Mouse (Mus musculus): ENCODE results near the gene Tmc5. TPM values are rescaled to one million over a fixed set of nuclear protein-coding genes. Genes with fewer than 3 reads are reported as not detected.
A peak's percentile ranks its signal among the peaks of the same experiment; 100 is the strongest.

The Tmc5 gene
- polyA plus RNA-seq, 1 experiment from 2014 or later = 5.3 TPM

DNA sequence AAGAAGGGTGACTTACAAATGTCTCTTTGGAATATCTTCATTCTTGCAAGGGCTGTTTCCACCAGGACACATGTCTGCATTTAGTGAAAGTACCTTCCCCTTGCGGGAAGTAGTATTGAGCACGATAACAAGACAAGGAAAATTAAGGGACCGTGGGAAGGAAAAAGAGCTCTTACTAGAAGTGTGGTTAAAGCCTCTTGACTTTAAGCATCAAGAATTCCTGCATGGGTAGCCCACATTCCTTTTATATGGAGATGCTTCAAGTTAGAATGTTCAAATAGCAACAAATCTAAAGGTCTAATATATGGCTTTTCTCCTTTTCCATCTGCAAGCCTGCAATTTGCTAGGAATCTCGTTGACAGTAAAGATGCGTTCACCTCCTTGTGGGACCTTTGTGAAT is 109.4 kb downstream of the Tmc5 start:
- Histone ChIP-seq H3K27me3 (replicated peaks; ENCODE audit: control insufficient read depth, insufficient read depth, low read length) (no peaks in the 10 kb centered on the region), H3K9ac (ENCODE audit: low read length) (no peak overlapping the region), H3K36me3 (ENCODE audit: control insufficient read depth, insufficient read depth, low read length) (no peaks in the 10 kb centered on the region), H3K9me3 (ENCODE audit: control insufficient read depth, low read length) (no peaks in the 10 kb centered on the region), H3K4me1 (replicated peaks; ENCODE audit: control insufficient read depth, insufficient read depth, low read length) (peaks cover 13% of the 10 kb centered on the region), H3K4me3 (ENCODE audit: low read depth, low read length) (no peak overlapping the region), H3K27ac (ENCODE audit: low read depth) (no peak overlapping the region), H3K4me2 (ENCODE audit: low read length) (no peak overlapping the region)
- ATAC-seq (replicated peaks; ENCODE audit: low FRiP score, low TSS enrichment, low read depth) (no peak), DNase-seq (ENCODE audit: low spot score) (no peak)
- 87% methylated on average over 5 of the region's 5 CpGs for WGBS

DNA sequence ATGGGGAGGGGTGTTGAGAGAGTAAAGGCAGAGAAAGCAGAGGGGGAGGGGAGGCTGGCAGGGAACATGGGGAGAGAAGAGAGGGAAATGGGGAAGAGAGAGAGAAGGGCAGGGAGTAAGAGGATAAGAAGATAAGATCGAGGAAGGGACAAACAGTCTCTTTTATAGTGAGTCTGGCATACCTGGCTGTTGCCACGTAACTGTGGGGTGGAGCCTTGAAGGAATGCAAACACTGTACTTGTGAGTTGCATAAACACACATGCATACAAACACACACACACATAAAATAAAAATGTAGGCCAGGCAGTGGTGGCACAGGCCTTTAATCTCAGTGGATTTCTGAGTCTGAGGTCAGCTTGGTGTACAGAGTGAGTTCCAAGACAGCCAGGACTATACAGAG is 110.1 kb downstream of the Tmc5 start:
- H3K36me3 ChIP-seq (ENCODE audit: control insufficient read depth, insufficient read depth, low read length) = no peaks in the 10 kb centered on the region
- H3K4me1 ChIP-seq (replicated peaks; ENCODE audit: control insufficient read depth, insufficient read depth, low read length) = peaks cover 13% of the 10 kb centered on the region
- no peak overlapping the region for H3K27ac ChIP-seq (ENCODE audit: low read depth)
- H3K9ac ChIP-seq (ENCODE audit: low read length) = no peak overlapping the region
- H3K4me3 ChIP-seq (ENCODE audit: low read depth, low read length) = no peak overlapping the region
- 59% methylated on average over 2 of the region's 2 CpGs for WGBS
- no peaks in the 10 kb centered on the region for H3K27me3 ChIP-seq (replicated peaks; ENCODE audit: control insufficient read depth, insufficient read depth, low read length)
- ATAC-seq (replicated peaks; ENCODE audit: low FRiP score, low TSS enrichment, low read depth) (no peak), DNase-seq (ENCODE audit: low spot score) (no peak)
- no peaks in the 10 kb centered on the region for H3K9me3 ChIP-seq (ENCODE audit: control insufficient read depth, low read length)
- no peak overlapping the region for H3K4me2 ChIP-seq (ENCODE audit: low read length)

DNA sequence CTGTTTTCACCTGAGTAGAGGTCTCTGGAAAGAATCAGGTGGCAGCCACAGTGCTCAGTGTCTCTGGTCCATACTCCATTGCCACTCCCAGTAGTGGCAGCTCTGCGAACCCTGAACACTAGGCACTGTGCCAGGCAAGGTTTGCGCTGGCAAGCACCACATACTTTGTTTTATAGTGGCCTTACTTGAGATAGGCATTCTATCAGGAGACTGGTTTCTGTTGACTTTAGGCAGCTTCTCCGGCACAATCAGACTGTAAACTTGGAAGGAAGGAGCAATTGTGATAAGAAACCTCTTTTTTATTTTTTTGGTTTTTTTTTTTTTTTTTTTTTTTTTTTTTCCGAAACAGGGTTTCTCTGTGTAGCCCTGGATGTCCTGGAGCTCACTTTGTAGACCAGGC is 110.9 kb downstream of the Tmc5 start:
- Histone ChIP-seq H3K4me3 (ENCODE audit: low read depth, low read length) (no peak overlapping the region), H3K9me3 (ENCODE audit: control insufficient read depth, low read length) (no peaks in the 10 kb centered on the region), H3K27ac (ENCODE audit: low read depth) (no peak overlapping the region), H3K36me3 (ENCODE audit: control insufficient read depth, insufficient read depth, low read length) (no peaks in the 10 kb centered on the region), H3K27me3 (replicated peaks; ENCODE audit: control insufficient read depth, insufficient read depth, low read length) (no peaks in the 10 kb centered on the region), H3K9ac (ENCODE audit: low read length) (no peak overlapping the region), H3K4me2 (ENCODE audit: low read length) (no peak overlapping the region), H3K4me1 (replicated peaks; ENCODE audit: control insufficient read depth, insufficient read depth, low read length) (peaks cover 15% of the 10 kb centered on the region)
- DNase-seq (ENCODE audit: low spot score) (no peak), ATAC-seq (replicated peaks; ENCODE audit: low FRiP score, low TSS enrichment, low read depth) (no peak)
- WGBS = 68% methylated on average over 4 of the region's 4 CpGs

DNA sequence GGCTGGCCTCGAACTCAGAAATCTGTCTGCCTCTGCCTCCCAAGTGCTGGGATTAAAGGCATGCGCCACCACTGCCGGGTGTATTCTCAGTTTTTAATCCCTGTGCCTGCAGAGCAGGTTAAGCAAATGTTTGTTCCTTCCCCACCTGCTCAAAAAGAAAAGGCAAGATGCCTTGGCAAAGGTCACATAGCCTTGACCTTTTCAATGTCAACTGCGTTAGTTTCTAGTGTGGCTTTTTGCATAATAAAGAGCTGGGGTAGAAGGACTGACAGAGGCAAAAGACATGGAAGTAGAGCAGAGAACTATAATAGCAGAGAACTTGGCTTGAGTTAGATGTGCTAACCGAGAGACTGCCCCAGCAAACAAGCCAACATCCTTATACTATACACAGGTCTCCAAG is 113.7 kb downstream of the Tmc5 start:
- ATAC-seq (replicated peaks; ENCODE audit: low FRiP score, low TSS enrichment, low read depth) (no peak), DNase-seq (ENCODE audit: low spot score) (no peak)
- H3K4me1 ChIP-seq (replicated peaks; ENCODE audit: control insufficient read depth, insufficient read depth, low read length) = peaks cover 11% of the 10 kb centered on the region
- peaks cover 12% of the 10 kb centered on the region; the same call in 1 of the 2 replicates for H3K36me3 ChIP-seq (ENCODE audit: control insufficient read depth, insufficient read depth, low read length)
- WGBS = 74% methylated on average over 5 of the region's 5 CpGs
- no peaks in the 10 kb centered on the region for H3K9me3 ChIP-seq (ENCODE audit: control insufficient read depth, low read length)
- H3K4me2 ChIP-seq (ENCODE audit: low read length) = no peak overlapping the region
- H3K4me3 ChIP-seq (ENCODE audit: low read depth, low read length) = no peak overlapping the region
- no peaks in the 10 kb centered on the region for H3K27me3 ChIP-seq (replicated peaks; ENCODE audit: control insufficient read depth, insufficient read depth, low read length)
- H3K9ac ChIP-seq (ENCODE audit: low read length) = no peak overlapping the region
- no peak overlapping the region for H3K27ac ChIP-seq (ENCODE audit: low read depth)

DNA sequence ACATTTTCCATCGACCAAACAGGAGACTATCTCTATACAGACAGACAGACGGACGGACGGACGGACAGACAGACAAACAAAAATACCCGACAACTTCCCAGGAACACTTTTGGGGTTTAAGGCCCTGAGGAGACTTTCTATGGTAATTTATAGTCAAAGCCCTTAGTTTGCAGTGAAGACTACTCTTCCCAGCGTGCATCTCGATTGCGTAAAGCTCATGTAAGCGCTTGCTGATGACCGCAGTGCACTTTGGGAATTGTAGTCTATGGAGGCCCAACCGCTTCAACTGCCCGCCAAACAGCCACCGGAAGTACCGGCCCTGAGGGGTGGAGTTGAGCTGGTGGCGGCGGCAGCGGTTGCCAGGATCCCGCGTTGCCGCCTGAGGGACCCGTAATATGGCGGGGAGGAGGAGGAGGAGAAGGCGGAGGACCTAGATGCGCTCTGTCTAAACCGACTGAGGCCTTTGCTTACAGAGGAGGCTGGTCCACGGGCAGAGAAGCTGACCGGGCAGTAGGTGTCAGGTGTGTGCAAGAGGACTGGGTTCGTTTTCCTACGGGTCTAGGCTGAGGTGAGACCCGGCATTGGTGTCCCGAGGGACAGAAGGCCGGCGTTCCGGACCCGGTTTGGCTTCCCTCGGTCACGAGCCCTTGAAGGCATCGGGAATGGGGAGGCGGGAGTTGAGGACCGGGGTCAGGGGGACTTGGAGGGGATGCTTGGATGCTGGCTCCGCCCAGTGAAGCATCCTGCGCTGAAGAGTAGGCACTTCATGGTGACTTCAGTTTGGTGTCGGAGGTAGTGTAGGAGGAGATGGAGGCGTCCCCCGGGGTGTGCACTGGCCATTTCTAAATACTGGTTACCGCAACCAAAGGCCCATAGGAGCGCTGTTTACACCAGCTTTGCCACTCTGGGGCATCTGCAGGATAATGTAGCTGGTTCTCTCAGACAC is 115.4 kb downstream of the Tmc5 start, which contains the start of gene Ccp110:
Gene Ccp110 (plus strand): TSS at position 325 of the 946 bp plus-strand sequence.
- H3K4me2 ChIP-seq (ENCODE audit: low read length) = peak within 1 kb of the TSS; percentile 72
- no peak within 1 kb of the TSS for H3K27ac ChIP-seq (ENCODE audit: low read depth)
- peaks cover 6% of the 10 kb centered on the region for H3K4me1 ChIP-seq (replicated peaks; ENCODE audit: control insufficient read depth, insufficient read depth, low read length)
- peak within 1 kb of the TSS; percentile 90 for H3K4me3 ChIP-seq (ENCODE audit: low read depth, low read length)
- H3K36me3 ChIP-seq (ENCODE audit: control insufficient read depth, insufficient read depth, low read length) = peaks cover 18% of the 10 kb centered on the region; the same call in 1 of the 2 replicates
- H3K27me3 ChIP-seq (replicated peaks; ENCODE audit: control insufficient read depth, insufficient read depth, low read length) = no peaks in the 10 kb centered on the region
- H3K9me3 ChIP-seq (ENCODE audit: control insufficient read depth, low read length) = no peaks in the 10 kb centered on the region
- DNase-seq (ENCODE audit: low spot score) (peak; percentile 87), ATAC-seq (replicated peaks; ENCODE audit: low FRiP score, low TSS enrichment, low read depth) (peak; percentile 90)
- WGBS = 1% methylated on average over 48 of the region's 48 CpGs
- peak within 1 kb of the TSS; percentile 56 for H3K9ac ChIP-seq (ENCODE audit: low read length)

DNA sequence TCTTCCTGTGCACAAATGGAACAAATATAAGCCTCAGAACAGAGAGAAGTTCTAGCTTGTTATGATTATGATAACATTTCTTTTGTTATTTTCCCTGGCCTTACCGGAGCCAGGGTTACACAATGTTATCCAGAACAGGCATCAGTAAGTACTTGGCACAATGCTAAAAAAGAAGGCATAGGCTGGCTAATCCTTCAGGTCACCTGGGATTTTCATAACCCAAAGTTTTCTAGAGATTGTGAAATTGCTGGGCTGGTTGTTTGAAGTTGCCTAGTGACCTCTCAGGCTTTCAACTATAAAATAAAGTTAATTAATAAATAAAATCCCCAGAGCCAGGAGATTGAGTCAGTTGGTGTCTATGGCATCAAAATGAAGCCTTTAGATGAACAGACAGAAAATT is 117.8 kb downstream of the Tmc5 start:
- ATAC-seq (replicated peaks; ENCODE audit: low FRiP score, low TSS enrichment, low read depth) = no peak
- H3K36me3 ChIP-seq (ENCODE audit: control insufficient read depth, insufficient read depth, low read length) = peaks cover 24% of the 10 kb centered on the region; the same call in 1 of the 2 replicates
- no peak overlapping the region for H3K4me3 ChIP-seq (ENCODE audit: low read depth, low read length)
- no peaks in the 10 kb centered on the region for H3K27me3 ChIP-seq (replicated peaks; ENCODE audit: control insufficient read depth, insufficient read depth, low read length)
- peaks cover 6% of the 10 kb centered on the region for H3K4me1 ChIP-seq (replicated peaks; ENCODE audit: control insufficient read depth, insufficient read depth, low read length)
- H3K27ac ChIP-seq (ENCODE audit: low read depth) = no peak overlapping the region
- no peak for DNase-seq (ENCODE audit: low spot score)
- no peak overlapping the region for H3K9ac ChIP-seq (ENCODE audit: low read length)
- H3K9me3 ChIP-seq (ENCODE audit: control insufficient read depth, low read length) = no peaks in the 10 kb centered on the region
- H3K4me2 ChIP-seq (ENCODE audit: low read length) = no peak overlapping the region
- WGBS = 94% methylated on average over 1 of the region's 1 CpGs

DNA sequence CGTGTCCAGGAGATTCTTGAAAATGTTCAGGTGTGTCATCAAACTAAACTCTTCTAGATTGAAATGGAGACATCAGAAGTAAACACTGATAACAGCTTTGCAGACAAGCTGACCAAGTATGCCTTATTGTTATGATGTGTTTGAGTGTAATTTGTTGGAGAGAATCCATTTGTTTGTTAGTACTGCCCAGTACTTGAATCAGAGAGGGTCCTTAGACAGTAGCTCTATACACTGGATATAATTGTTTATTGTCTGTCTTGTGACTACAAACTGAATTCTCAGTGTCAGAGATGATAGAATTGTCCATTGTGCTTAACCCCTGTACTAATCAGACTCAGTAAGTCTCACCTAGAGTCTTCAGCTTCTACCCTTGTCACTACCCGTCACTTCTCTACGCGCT is 121.0 kb downstream of the Tmc5 start:
- ATAC-seq (replicated peaks; ENCODE audit: low FRiP score, low TSS enrichment, low read depth) (no peak), DNase-seq (ENCODE audit: low spot score) (no peak)
- no peak overlapping the region for H3K27ac ChIP-seq (ENCODE audit: low read depth)
- no peak overlapping the region for H3K9ac ChIP-seq (ENCODE audit: low read length)
- H3K4me3 ChIP-seq (ENCODE audit: low read depth, low read length) = no peak overlapping the region
- peaks cover 4% of the 10 kb centered on the region for H3K4me1 ChIP-seq (replicated peaks; ENCODE audit: control insufficient read depth, insufficient read depth, low read length)
- WGBS = 92% methylated on average over 4 of the region's 4 CpGs
- peaks cover 39% of the 10 kb centered on the region for H3K36me3 ChIP-seq (ENCODE audit: control insufficient read depth, insufficient read depth, low read length)
- no peaks in the 10 kb centered on the region for H3K27me3 ChIP-seq (replicated peaks; ENCODE audit: control insufficient read depth, insufficient read depth, low read length)
- H3K9me3 ChIP-seq (ENCODE audit: control insufficient read depth, low read length) = no peaks in the 10 kb centered on the region
- H3K4me2 ChIP-seq (ENCODE audit: low read length) = no peak overlapping the region

DNA sequence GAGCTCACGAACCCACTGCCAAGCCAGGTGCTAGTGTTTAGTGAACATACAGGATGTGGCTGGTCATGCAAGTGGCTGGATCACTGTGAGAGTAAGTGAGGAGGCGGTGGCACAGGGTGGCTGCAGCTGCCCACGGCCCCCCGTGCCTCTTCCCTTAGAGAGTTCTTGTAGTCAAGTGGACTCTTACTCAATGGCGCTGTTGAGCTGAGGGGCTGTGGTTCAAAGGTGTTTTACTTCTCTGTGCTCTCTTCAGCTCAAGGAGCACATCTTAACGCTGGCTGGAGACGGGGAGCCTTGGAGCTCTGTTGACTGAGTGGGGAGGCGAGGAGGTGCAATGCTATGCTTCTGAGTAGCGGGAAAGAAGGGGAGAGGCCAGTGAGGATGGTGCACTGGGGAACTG is 126.8 kb downstream of the Tmc5 start:
- H3K4me1 ChIP-seq (replicated peaks; ENCODE audit: control insufficient read depth, insufficient read depth, low read length) = no peaks in the 10 kb centered on the region
- H3K4me2 ChIP-seq (ENCODE audit: low read length) = no peak overlapping the region
- no peaks in the 10 kb centered on the region for H3K9me3 ChIP-seq (ENCODE audit: control insufficient read depth, low read length)
- no peaks in the 10 kb centered on the region for H3K27me3 ChIP-seq (replicated peaks; ENCODE audit: control insufficient read depth, insufficient read depth, low read length)
- ATAC-seq (replicated peaks; ENCODE audit: low FRiP score, low TSS enrichment, low read depth) (no peak), DNase-seq (ENCODE audit: low spot score) (no peak)
- H3K4me3 ChIP-seq (ENCODE audit: low read depth, low read length) = no peak overlapping the region
- WGBS = 88% methylated on average over 9 of the region's 9 CpGs
- peaks cover 44% of the 10 kb centered on the region for H3K36me3 ChIP-seq (ENCODE audit: control insufficient read depth, insufficient read depth, low read length)
- no peak overlapping the region for H3K9ac ChIP-seq (ENCODE audit: low read length)
- H3K27ac ChIP-seq (ENCODE audit: low read depth) = no peak overlapping the region

Data from intestine, embryonic 14.5 days (tissue).